Mouse (Mus musculus): Measurements from ENCODE around the gene Fank1. TPM values are rescaled to one million over a fixed set of nuclear protein-coding genes. Genes with fewer than 3 reads are reported as not detected.
A peak's percentile ranks its signal among the peaks of the same experiment; 100 is the strongest.

The Fank1 gene
- total and polyA plus RNA-seq, 2 experiments from 2014 or later: 4.5 to 9.0 TPM

DNA sequence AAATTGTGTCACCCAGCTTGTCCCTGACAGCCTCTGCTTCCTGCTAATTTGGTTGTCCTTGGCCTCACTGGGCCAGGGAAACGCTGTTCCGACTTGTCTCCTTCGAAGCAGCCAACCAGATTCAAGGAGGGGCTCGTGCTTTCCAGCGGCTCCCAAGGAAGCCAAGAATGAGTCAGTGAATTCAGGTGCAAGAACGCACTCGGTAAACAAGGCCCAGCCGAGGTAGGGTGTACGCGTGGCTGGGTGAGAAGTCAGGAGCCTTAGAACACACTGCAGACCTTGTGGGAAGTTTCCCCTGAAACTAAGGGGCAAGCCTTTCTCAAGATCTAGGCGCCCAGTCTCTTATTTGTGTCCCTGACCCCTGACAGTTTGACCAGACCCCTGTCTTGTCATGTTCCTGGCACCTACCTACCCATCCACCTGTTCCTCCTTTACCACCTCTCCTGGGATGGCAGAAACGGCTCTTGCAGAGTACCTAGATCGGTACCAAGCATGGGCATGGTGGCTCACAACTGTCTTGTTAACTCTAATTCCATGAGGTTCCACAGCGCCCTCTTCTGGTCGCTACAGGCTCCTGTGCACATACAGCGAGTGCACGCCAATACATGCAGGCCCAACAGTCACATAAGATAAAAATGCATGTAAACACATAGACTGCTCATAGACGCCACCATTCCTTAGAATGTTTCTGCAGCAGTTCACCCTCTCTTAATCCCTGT is 6.2 kb downstream of the Fank1 start, which contains the start of gene Dhx32:
Dhx32 (minus strand) TSS at position 10 of the 719 bp plus-strand sequence.
- 17% methylated on average over 18 of the region's 18 CpGs for WGBS
- H3K27ac ChIP-seq (ENCODE audit: low read depth, low read length): no peak within 1 kb of the TSS
- peak; percentile 70 for ATAC-seq
- no peaks in the 10 kb centered on the region for H3K27me3 ChIP-seq (ENCODE audit: insufficient read depth, low read length)
- DNase-seq: peak; percentile 86
- no peaks in the 10 kb centered on the region for H3K4me1 ChIP-seq (ENCODE audit: insufficient read depth)
- no peak within 1 kb of the TSS for H3K4me2 ChIP-seq (ENCODE audit: low read depth)
- H3K9ac ChIP-seq: no peak within 1 kb of the TSS
- peak; percentile 82 for TF ChIP-seq CTCF (IDR thresholded peaks at IDR 0.05; ENCODE audit: low read depth)
- H3K36me3 ChIP-seq (ENCODE audit: insufficient read depth): no peaks in the 10 kb centered on the region
- H3K4me3 ChIP-seq (ENCODE audit: low read depth, low read length): no peak within 1 kb of the TSS
- H3K9me3 ChIP-seq (ENCODE audit: low read length): no peaks in the 10 kb centered on the region

- TF ChIP-seq CTCF (IDR thresholded peaks at IDR 0.05; ENCODE audit: low read depth): no peak
- Histone ChIP-seq H3K27me3 (ENCODE audit: insufficient read depth, low read length) (no peaks in the 10 kb centered on the region), H3K4me2 (ENCODE audit: low read depth) (no peak overlapping the region), H3K4me3 (ENCODE audit: low read depth, low read length) (no peak overlapping the region), H3K27ac (ENCODE audit: low read depth, low read length) (no peak overlapping the region), H3K9me3 (ENCODE audit: low read length) (no peaks in the 10 kb centered on the region), H3K36me3 (ENCODE audit: insufficient read depth) (no peaks in the 10 kb centered on the region), H3K4me1 (ENCODE audit: insufficient read depth) (no peaks in the 10 kb centered on the region), H3K9ac (no peak overlapping the region)
- ATAC-seq (no peak), DNase-seq (no peak)
- WGBS: 82% methylated on average over 6 of the region's 6 CpGs
Observed at GRCm38 (mm10) chr7:133787571-133787970, 10.9 kb downstream of the Fank1 start.

DNA sequence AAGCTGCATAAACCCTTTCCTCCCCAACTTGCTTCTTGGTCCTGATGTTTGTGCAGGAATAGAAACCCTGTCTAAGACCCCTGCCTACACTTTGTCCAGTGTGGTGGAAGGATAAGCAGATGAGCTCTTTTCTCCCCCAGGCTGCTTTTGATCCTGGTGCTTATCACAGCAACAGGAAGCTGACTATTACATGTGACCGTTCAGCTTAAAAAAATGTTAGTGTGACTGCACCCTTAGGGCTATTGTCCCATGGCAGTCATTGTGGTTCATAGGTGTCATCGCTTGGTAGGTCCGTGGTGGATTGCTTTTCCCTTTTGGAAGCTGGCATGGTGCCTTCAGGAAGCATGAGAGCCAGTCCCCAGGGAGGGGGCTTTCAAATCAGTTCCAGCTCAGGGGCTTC is 11.5 kb downstream of the Fank1 start:
- no peaks in the 10 kb centered on the region for H3K36me3 ChIP-seq (ENCODE audit: insufficient read depth)
- TF ChIP-seq CTCF (IDR thresholded peaks at IDR 0.05; ENCODE audit: low read depth): no peak

DNA sequence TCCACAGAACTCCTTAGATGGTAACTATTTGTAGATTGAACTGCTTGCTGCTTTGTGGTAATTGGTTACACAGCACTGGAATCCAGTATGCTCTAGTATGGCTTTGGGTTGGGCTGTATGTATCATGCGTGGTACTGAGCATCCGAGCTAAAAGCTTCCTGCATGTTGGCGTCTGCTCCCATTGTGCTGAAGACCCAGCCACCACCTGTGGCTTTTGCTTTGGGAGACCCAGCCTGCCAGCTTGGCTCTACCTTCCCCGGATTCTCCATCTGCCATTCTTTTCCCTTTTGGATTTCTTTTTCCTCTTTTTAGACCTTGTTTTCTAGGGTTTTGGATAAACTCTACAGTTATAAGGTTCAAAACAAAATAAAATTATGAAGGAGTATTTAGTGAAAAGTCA is 13.5 kb downstream of the Fank1 start:
- Histone ChIP-seq H3K9me3 (ENCODE audit: low read length) (no peaks in the 10 kb centered on the region), H3K36me3 (ENCODE audit: insufficient read depth) (no peaks in the 10 kb centered on the region), H3K4me2 (ENCODE audit: low read depth) (no peak overlapping the region), H3K9ac (no peak overlapping the region), H3K27ac (ENCODE audit: low read depth, low read length) (no peak overlapping the region), H3K27me3 (ENCODE audit: insufficient read depth, low read length) (no peaks in the 10 kb centered on the region), H3K4me3 (ENCODE audit: low read depth, low read length) (no peak overlapping the region), H3K4me1 (ENCODE audit: insufficient read depth) (no peaks in the 10 kb centered on the region)
- DNase-seq (peak; percentile 31), ATAC-seq (no peak)
- no peak for TF ChIP-seq CTCF (IDR thresholded peaks at IDR 0.05; ENCODE audit: low read depth)
- 52% methylated on average over 4 of the region's 4 CpGs for WGBS

More for the DNA sequence above, 11.5 kb downstream of the Fank1 start:
- Histone ChIP-seq H3K4me1 (ENCODE audit: insufficient read depth) (no peaks in the 10 kb centered on the region), H3K9me3 (ENCODE audit: low read length) (no peaks in the 10 kb centered on the region), H3K4me2 (ENCODE audit: low read depth) (no peak overlapping the region), H3K9ac (no peak overlapping the region), H3K27me3 (ENCODE audit: insufficient read depth, low read length) (no peaks in the 10 kb centered on the region), H3K4me3 (ENCODE audit: low read depth, low read length) (no peak overlapping the region), H3K27ac (ENCODE audit: low read depth, low read length) (no peak overlapping the region)
- DNase-seq (no peak), ATAC-seq (no peak)
- 74% methylated on average over 3 of the region's 3 CpGs for WGBS

DNA sequence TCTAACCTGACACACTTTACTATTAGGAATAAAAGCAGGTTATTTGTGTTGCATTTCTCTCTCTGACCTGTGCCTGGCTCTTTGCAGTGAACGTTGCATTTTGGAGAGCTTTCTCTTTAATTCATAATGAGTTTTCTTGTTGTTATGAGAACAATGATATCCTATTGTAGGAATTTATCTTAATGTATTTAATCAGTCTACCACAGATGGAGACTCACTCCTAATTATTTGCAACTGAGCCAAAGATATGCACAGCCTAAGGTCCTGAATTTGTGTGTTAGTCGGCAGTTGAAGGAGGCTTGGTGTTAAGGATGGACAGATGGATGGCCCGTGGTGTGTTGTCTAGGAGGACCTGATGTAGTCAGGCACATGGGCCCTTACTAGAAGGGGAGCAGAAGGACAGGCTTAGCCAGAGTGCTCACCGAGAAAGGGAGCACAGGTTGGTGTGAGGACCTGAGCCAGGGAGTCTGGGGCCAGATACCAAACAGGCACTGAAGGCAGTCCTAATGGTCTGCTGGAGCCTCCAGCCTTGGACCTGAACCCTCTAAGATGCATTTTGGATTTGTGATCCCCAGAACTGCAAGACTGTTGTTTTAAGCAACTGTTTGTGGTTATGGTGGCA is 14.1 kb downstream of the Fank1 start:
- no peak overlapping the region for H3K4me3 ChIP-seq (ENCODE audit: low read depth, low read length)
- WGBS: 67% methylated on average over 4 of the region's 4 CpGs

GRCm38 (mm10) chr7:133792771-133793170 is 16.1 kb downstream of the Fank1 start:
- ATAC-seq: no peak

More for the DNA sequence above, 14.1 kb downstream of the Fank1 start:
- no peaks in the 10 kb centered on the region for H3K4me1 ChIP-seq (ENCODE audit: insufficient read depth)
- no peak overlapping the region for H3K27ac ChIP-seq (ENCODE audit: low read depth, low read length)
- ATAC-seq: no peak
- H3K4me2 ChIP-seq (ENCODE audit: low read depth): no peak overlapping the region
- no peak overlapping the region for H3K9ac ChIP-seq
- H3K36me3 ChIP-seq (ENCODE audit: insufficient read depth): no peaks in the 10 kb centered on the region
- H3K27me3 ChIP-seq (ENCODE audit: insufficient read depth, low read length): no peaks in the 10 kb centered on the region
- no peak for TF ChIP-seq CTCF (IDR thresholded peaks at IDR 0.05; ENCODE audit: low read depth)
- H3K9me3 ChIP-seq (ENCODE audit: low read length): no peaks in the 10 kb centered on the region
- no peak for DNase-seq

More at GRCm38 (mm10) chr7:133792771-133793170, 16.1 kb downstream of the Fank1 start:
- H3K9ac ChIP-seq: no peak overlapping the region
- no peaks in the 10 kb centered on the region for H3K36me3 ChIP-seq (ENCODE audit: insufficient read depth)
- 30% methylated on average over 1 of the region's 1 CpGs for WGBS
- H3K27me3 ChIP-seq (ENCODE audit: insufficient read depth, low read length): no peaks in the 10 kb centered on the region
- H3K27ac ChIP-seq (ENCODE audit: low read depth, low read length): no peak overlapping the region
- no peak overlapping the region for H3K4me2 ChIP-seq (ENCODE audit: low read depth)
- no peak overlapping the region for H3K4me3 ChIP-seq (ENCODE audit: low read depth, low read length)
- TF ChIP-seq CTCF (IDR thresholded peaks at IDR 0.05; ENCODE audit: low read depth): no peak
- H3K4me1 ChIP-seq (ENCODE audit: insufficient read depth): no peaks in the 10 kb centered on the region
- no peaks in the 10 kb centered on the region for H3K9me3 ChIP-seq (ENCODE audit: low read length)
- no peak for DNase-seq

Data from forebrain, postnatal 0 days (tissue).